Mouse (Mus musculus) spleen, postnatal 10 days (tissue): ENCODE results near the gene Phykpl.

Experiments
- DNase-seq, 2 experiments: peaks; one replicate each; pipeline ENCODE4 v3.0.0; 2021 to 2022; ENCODE audit warnings: low spot score in 2 of 2

Phykpl gene

GRCm38 (mm10) chr11:51643761-51644160 lies 59.2 kb downstream of the Phykpl start:
- peak in 1 of 2 experiments; percentile 52 for DNase-seq

GRCm38 (mm10) chr11:51644217-51644616 lies 59.7 kb downstream of the Phykpl start:
- DNase-seq: peak in 1 of 2 experiments; percentile 76

GRCm38 (mm10) chr11:51645293-51645692 lies 60.7 kb downstream of the Phykpl start:
- no peak for DNase-seq

GRCm38 (mm10) chr11:51646245-51646644 lies 61.7 kb downstream of the Phykpl start:
- no peak for DNase-seq

GRCm38 (mm10) chr11:51646751-51647667 lies 62.5 kb downstream of the Phykpl start:
- DNase-seq: peak in 1 of 2 experiments; percentile 40

GRCm38 (mm10) chr11:51648566-51648965 lies 64.0 kb downstream of the Phykpl start:
- no peak for DNase-seq

GRCm38 (mm10) chr11:51649111-51649888 lies 64.7 kb downstream of the Phykpl start:
- no peak for DNase-seq

GRCm38 (mm10) chr11:51649889-51650199 lies 65.3 kb downstream of the Phykpl start:
- no peak for DNase-seq

- no peak for DNase-seq
These were observed 65.7 kb downstream of the Phykpl start for GRCm38 (mm10) chr11:51650261-51650660.

- peak; percentile 42 to 73 for DNase-seq
These were observed 66.3 kb downstream of the Phykpl start, which contains the start of the genes N4bp3 and D930048N14Rik for GRCm38 (mm10) chr11:51650691-51651515. N4bp3 (minus strand) TSS chr11:51650842. D930048N14Rik (plus strand) TSS chr11:51650954.

GRCm38 (mm10) chr11:51652889-51653418 lies 68.4 kb downstream of the Phykpl start:
- DNase-seq: no peak

GRCm38 (mm10) chr11:51653736-51654135 lies 69.2 kb downstream of the Phykpl start:
- no peak for DNase-seq
